Mouse (Mus musculus) stomach, embryonic 14.5 days (tissue): ENCODE results near the gene Gm5431. TPM values are rescaled to one million over a fixed set of nuclear protein-coding genes. Genes with fewer than 3 reads are reported as not detected.
"Not testable (repeated sequence)": the region's sequence is repeated elsewhere in the genome, so short reads cannot be mapped to it uniquely, and the experiment has no call there.

Experiments used
- ATAC-seq: fragments of 200-750 bp; cut with Nextera tagmentation; 2 replicates; pipeline ENCODE4 v1.8.0; 2017; ENCODE audit warnings: low read depth, moderate TSS enrichment; ENCODE audit not compliant: insufficient number of reproducible peaks, insufficient read depth, low FRiP score
- H3K27ac ChIP-seq: fragments of 300-500 bp; sonication (generic); 2 replicates; pipeline ENCODE4 v1.5.1; 2014; ENCODE audit warnings: mild to moderate bottlenecking, low read length, moderate library complexity, mixed read lengths
- H3K27me3 ChIP-seq: fragments of 300-500 bp; sonication (generic); 2 replicates; pipeline ENCODE4 v1.6.1; 2014; ENCODE audit warnings: low read length, control low read depth, mixed read lengths; ENCODE audit not compliant: control insufficient read depth, insufficient read depth
- H3K36me3 ChIP-seq: fragments of 300-500 bp; sonication (generic); 2 replicates; pipeline ENCODE4 v1.6.1; 2014; ENCODE audit warnings: mild to moderate bottlenecking, control low read depth, low read length, moderate library complexity, mixed read lengths; ENCODE audit not compliant: control insufficient read depth, insufficient read depth
- H3K4me1 ChIP-seq: fragments of 300-500 bp; sonication (generic); 2 replicates; pipeline ENCODE4 v1.6.1; 2014; ENCODE audit warnings: low read length, control low read depth, mixed read lengths; ENCODE audit not compliant: control insufficient read depth, insufficient read depth
- H3K4me2 ChIP-seq: fragments of 300-500 bp; sonication (generic); replicated peaks from 2 replicates; pipeline ENCODE4 v1.6.1; 2014; ENCODE audit warnings: low read depth, low read length, control low read depth
- H3K4me3 ChIP-seq: fragments of 300-500 bp; sonication (generic); 2 replicates; pipeline ENCODE4 v1.5.1; 2014; ENCODE audit warnings: low read depth, low read length, control low read depth
- H3K9ac ChIP-seq: fragments of 300-500 bp; sonication (generic); replicated peaks from 2 replicates; pipeline ENCODE4 v1.6.1; 2014; ENCODE audit warnings: low read depth, mild to moderate bottlenecking, control low read depth, low read length, moderate library complexity, mixed read lengths
- H3K9me3 ChIP-seq: fragments of 300-500 bp; sonication (generic); 2 replicates; pipeline ENCODE4 v1.6.1; 2016; ENCODE audit warnings: low read depth, low read length, control low read depth; ENCODE audit not compliant: control insufficient read depth
- WGBS: fragments of 180-500 bp; shearing (Covaris S2); extraction: QIAGEN DNeasy Blood & Tissue Kit; methylation state at CpG from one replicate; pipeline ENCODE4 v1.1.7; 2014; 5-methylcytosine and 5-hydroxymethylcytosine counted together
- polyA plus RNA-seq: library from polyadenylated mRNA; unstranded; fragments of >200 nt; fragmentation: Nextera tagmentation; extraction: Ambion mirVana; gene quantifications from 2 replicates; pipeline ENCODE4 v1.2.1, GENCODE M21; 2014

Gene Gm5431
- polyA plus RNA-seq, 1 experiment from 2014 or later = 0.12 TPM

DNA sequence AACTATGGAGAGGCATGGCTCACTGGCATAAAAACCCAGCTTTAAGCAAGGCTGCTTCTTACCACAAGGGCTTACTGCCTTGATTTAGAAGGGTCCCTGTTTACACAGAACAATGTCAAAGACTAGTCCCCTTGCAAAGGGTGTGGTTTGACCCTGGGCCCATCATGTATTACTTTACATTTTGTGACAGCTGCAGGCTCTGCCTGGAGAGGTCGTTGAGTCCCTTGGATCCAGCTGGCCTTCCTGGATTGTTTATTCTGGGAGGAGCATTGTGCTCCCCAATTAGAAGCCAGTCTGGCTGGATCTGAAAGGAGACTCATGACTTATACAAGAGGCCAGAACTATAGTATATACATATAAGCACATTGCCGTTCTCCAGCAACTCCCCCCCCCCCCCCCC lies 51.8 kb downstream of the Gm5431 start:
- H3K4me3 ChIP-seq = no peak overlapping the region
- no peak overlapping the region for H3K4me2 ChIP-seq
- no peak overlapping the region for H3K27ac ChIP-seq
- no peak for ATAC-seq
- no peak overlapping the region for H3K9ac ChIP-seq
- H3K36me3 ChIP-seq = no peaks in the 10 kb centered on the region
- H3K9me3 ChIP-seq = no peaks in the 10 kb centered on the region
- H3K27me3 ChIP-seq = no peaks in the 10 kb centered on the region
- H3K4me1 ChIP-seq = peaks cover 9% of the 10 kb centered on the region; the same call in 1 of the 2 replicates
- WGBS = 39% methylated on average over 2 of the region's 2 CpGs

DNA sequence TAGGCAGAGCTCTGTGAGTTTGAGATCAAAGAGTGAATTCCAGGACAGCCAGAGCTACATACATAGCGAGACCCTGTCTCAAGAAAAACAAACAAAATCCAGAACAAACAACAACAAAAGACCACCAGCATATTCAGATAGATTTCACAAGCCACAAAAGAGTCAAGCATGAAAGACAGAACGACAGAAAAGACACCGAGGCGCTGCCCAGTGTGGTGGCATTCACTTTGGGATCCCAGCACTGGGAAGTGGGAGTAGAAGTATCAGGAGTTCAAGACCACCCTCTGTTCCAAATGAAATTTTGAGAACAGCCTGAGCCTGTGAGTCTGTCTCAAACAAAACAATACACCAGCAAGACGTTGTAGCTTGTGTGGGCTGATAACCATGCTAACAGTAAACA lies 55.1 kb downstream of the Gm5431 start:
- 55% methylated on average over 5 of the region's 5 CpGs for WGBS
- H3K4me3 ChIP-seq = no peak overlapping the region
- H3K9me3 ChIP-seq = no peaks in the 10 kb centered on the region
- H3K27me3 ChIP-seq = no peaks in the 10 kb centered on the region
- no peaks in the 10 kb centered on the region for H3K4me1 ChIP-seq
- no peak overlapping the region for H3K4me2 ChIP-seq
- ATAC-seq = no peak
- H3K36me3 ChIP-seq = no peaks in the 10 kb centered on the region
- no peak overlapping the region for H3K9ac ChIP-seq
- no peak overlapping the region for H3K27ac ChIP-seq

DNA sequence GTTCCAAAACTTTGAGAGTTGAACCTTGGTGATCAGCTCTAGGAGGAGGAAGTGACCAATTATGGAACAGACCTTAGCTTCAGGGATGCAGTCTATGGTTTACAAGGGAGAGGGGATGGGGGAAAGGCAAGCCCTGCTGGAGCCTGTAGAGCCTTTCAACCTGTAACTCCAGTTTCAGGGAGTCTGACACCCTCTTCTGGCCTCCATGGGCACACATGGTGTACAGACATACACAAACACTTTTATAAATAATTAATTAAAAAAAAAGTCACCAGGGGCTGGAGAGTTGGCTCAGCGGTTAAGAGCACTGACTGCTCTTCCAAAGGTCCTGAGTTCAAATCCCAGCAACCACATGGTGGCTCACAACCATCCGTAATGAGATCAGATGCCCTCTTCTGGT lies 55.7 kb downstream of the Gm5431 start:
- 78% methylated on average over 2 of the region's 2 CpGs for WGBS
- not testable (repeated sequence) for ATAC-seq, H3K4me3 ChIP-seq, H3K9ac ChIP-seq, H3K27ac ChIP-seq, H3K4me1 ChIP-seq, H3K9me3 ChIP-seq, H3K4me2 ChIP-seq, H3K36me3 ChIP-seq, H3K27me3 ChIP-seq

DNA sequence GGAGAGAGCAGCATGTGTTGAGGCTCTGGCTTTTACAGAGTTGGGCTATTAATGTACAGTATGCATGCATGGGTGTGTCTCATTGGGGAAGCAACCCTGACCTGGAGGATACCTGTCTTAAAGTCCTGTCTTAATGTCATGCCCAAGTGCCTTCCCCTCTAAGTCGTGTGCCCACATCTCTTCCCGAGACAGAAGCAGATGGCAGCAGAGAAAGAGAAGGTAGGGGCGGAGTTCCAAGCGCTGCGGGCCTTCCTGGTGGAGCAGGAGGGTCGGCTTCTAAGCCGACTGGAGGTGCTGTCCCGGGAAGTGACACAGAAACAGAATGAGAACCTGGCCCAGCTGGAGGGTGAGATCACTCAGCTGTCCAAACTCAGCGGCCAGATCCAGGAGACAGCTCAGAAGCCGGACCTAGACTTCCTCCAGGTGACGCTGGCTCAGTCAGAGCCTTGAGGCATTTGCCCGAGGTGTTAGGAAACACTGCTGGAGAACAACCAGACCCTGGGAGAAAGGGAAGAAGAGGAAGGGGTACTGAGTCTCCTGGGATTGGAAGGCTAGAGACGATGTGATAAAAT lies 56.7 kb downstream of the Gm5431 start:
- Histone ChIP-seq H3K27me3 (no peaks in the 10 kb centered on the region), H3K4me2 (no peak overlapping the region), H3K9ac (no peak overlapping the region), H3K36me3 (no peaks in the 10 kb centered on the region), H3K27ac (no peak overlapping the region), H3K4me3 (no peak overlapping the region), H3K9me3 (no peaks in the 10 kb centered on the region), H3K4me1 (no peaks in the 10 kb centered on the region)
- 19% methylated on average over 13 of the region's 13 CpGs for WGBS
- no peak for ATAC-seq

DNA sequence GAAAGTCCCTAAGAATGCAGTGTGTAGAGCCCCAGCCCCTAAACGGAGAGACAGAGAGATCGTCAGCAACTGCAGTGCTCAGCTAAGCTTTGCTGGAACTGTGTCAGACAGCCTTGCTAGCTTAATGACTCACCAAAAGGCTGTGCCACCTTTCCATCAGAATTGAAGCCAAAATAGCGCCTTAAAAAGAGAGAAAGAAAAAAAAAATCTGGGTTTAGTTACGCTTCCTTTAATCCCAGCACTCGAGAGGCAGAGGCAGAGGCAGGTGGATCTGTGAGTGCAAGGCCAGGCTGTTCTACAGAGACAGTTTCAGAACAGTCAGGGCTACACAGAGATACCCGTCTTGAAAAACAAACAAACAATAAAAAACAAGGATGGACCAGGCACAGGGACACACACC lies 57.7 kb downstream of the Gm5431 start:
- H3K27me3 ChIP-seq = no peaks in the 10 kb centered on the region
- no peak for ATAC-seq
- no peaks in the 10 kb centered on the region for H3K9me3 ChIP-seq
- H3K9ac ChIP-seq = no peak overlapping the region
- H3K4me3 ChIP-seq = no peak overlapping the region
- no peak overlapping the region for H3K27ac ChIP-seq
- H3K4me2 ChIP-seq = no peak overlapping the region
- H3K36me3 ChIP-seq = no peaks in the 10 kb centered on the region
- WGBS = 59% methylated on average over 6 of the region's 6 CpGs
- H3K4me1 ChIP-seq = no peaks in the 10 kb centered on the region

DNA sequence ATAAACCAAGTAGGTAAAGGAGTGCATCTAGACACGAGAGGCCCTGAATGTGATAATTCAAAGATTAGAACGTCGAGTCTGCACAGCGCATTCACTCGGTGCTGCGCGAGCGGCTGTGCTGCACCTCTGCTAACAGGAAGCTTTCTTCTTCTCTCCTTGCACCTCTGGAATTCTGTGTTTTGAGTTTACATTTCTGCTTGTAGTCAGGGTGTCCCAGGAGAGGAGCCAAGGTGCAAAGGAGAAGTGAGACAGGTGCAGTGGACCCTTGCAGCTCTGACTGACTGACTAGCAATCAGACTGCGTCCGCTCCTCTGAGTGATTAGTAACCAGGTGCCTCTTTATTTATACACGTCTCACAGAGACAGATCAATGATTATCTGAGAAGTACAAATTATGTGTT lies 58.8 kb downstream of the Gm5431 start:
- no peak for ATAC-seq
- 61% methylated on average over 11 of the region's 11 CpGs for WGBS

DNA sequence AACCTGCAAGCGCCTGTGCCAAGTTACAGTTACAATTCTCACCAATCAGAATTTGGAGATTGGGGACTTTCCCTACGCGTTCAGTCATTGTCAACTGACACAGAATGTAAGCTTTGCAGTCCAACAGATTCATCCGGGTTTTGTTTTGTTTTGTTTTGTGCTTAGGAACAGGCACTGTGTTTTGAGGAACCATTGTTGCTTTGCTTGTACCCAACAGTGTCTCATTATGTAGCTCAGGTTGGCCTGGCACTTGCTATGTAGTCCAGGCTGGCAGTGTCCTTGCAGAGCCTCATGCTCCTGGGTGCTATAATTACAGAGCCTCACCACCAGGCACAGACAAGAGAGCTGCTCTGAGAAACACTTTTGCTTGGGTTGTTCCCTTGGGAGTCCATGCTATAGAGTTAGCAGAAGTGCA lies 59.6 kb downstream of the Gm5431 start:
- Histone ChIP-seq H3K27ac (no peak overlapping the region), H3K4me3 (no peak overlapping the region), H3K4me2 (no peak overlapping the region), H3K36me3 (no peaks in the 10 kb centered on the region), H3K27me3 (no peaks in the 10 kb centered on the region), H3K9ac (no peak overlapping the region), H3K9me3 (no peaks in the 10 kb centered on the region), H3K4me1 (0 out of 2 replicates have a peak, but pooled peaks cover 3% of the 10 kb centered on the region)
- no peak for ATAC-seq
- WGBS = 79% methylated on average over 4 of the region's 4 CpGs

More for the DNA sequence above, 58.8 kb downstream of the Gm5431 start:
- no peaks in the 10 kb centered on the region for H3K27me3 ChIP-seq
- H3K9ac ChIP-seq = no peak overlapping the region
- no peak overlapping the region for H3K27ac ChIP-seq
- H3K36me3 ChIP-seq = no peaks in the 10 kb centered on the region
- H3K4me2 ChIP-seq = no peak overlapping the region
- 0 out of 2 replicates have a peak, but pooled peaks cover 3% of the 10 kb centered on the region for H3K4me1 ChIP-seq
- no peak overlapping the region for H3K4me3 ChIP-seq
- no peaks in the 10 kb centered on the region for H3K9me3 ChIP-seq

DNA sequence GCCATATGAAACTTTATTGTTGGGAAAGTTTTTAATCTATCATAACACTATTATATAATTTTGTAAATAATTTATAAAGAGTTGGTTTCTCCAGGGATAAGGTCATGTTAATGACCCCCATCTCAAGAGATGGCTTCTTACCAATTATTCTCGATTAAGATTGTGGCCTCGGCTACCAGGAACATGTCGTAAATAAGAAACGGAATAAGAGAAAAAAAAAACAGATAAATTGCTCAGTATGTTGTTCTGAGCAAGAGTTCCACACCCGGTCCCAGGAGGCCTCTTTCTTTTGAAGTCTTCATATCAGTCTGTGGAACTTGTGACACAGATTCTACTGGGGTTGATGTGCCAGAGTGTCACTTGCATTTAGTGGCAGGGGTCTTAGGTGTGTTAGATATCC lies 60.8 kb downstream of the Gm5431 start:
- H3K27me3 ChIP-seq = no peaks in the 10 kb centered on the region
- ATAC-seq = no peak
- WGBS = 82% methylated on average over 5 of the region's 5 CpGs
- no peaks in the 10 kb centered on the region for H3K9me3 ChIP-seq
- peaks cover 6% of the 10 kb centered on the region; the same call in 1 of the 2 replicates for H3K4me1 ChIP-seq
- no peak overlapping the region for H3K9ac ChIP-seq
- H3K27ac ChIP-seq = no peak overlapping the region
- no peak overlapping the region for H3K4me2 ChIP-seq
- no peak overlapping the region for H3K4me3 ChIP-seq
- H3K36me3 ChIP-seq = no peaks in the 10 kb centered on the region

DNA sequence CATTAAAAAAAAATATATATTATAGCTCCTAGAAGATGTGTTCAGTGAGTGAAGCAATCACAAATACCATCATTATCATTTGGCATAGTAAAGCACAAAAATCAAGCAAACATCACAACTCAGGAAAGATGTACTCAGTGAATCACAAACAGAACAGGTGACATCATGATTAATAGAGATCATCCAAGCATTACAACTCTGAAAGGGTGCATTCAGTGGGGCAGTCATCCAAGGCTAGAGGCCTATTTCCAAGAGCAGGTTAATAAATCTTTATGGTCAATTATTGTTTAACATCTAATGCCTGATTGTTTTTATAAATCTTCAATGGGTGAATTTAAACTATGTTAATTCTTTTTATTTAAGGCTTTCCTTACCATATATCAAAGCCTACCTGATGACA lies 61.2 kb downstream of the Gm5431 start:
- H3K9ac ChIP-seq = no peak overlapping the region
- H3K9me3 ChIP-seq = no peaks in the 10 kb centered on the region
- H3K4me3 ChIP-seq = no peak overlapping the region
- no peak overlapping the region for H3K27ac ChIP-seq
- peaks cover 6% of the 10 kb centered on the region; the same call in 1 of the 2 replicates for H3K4me1 ChIP-seq
- H3K27me3 ChIP-seq = no peaks in the 10 kb centered on the region
- H3K4me2 ChIP-seq = no peak overlapping the region
- no peaks in the 10 kb centered on the region for H3K36me3 ChIP-seq
- no peak for ATAC-seq
